Mouse (Mus musculus) limb, embryonic 12.5 days (tissue): ENCODE results near the gene Lamp5. TPM values are rescaled to one million over a fixed set of nuclear protein-coding genes. Genes with fewer than 3 reads are reported as not detected.

Source experiments
- ATAC-seq: fragments of 200-750 bp; cut with Nextera tagmentation; 2 replicates; pipeline ENCODE4 v1.8.0; 2017; ENCODE audit warnings: low read depth, moderate TSS enrichment; ENCODE audit not compliant: insufficient number of reproducible peaks, insufficient read depth, low FRiP score, low TSS enrichment
- H3K27ac ChIP-seq: fragments of 300-500 bp; sonication (generic); 2 replicates; pipeline ENCODE4 v1.5.1; 2016; ENCODE audit warnings: mild to moderate bottlenecking, moderate library complexity
- H3K27me3 ChIP-seq: fragments of 300-500 bp; sonication (generic); 2 replicates; pipeline ENCODE4 v1.6.1; 2016; ENCODE audit warnings: mild to moderate bottlenecking, moderate library complexity
- H3K36me3 ChIP-seq: fragments of 300-500 bp; sonication (generic); 2 replicates; pipeline ENCODE4 v1.6.1; 2016; ENCODE audit warnings: mild to moderate bottlenecking, moderate library complexity
- H3K4me1 ChIP-seq: fragments of 300-500 bp; sonication (generic); replicated peaks from 2 replicates; pipeline ENCODE4 v1.6.1; 2016
- H3K4me2 ChIP-seq: fragments of 300-500 bp; sonication (generic); 2 replicates; pipeline ENCODE4 v1.6.1; 2016; ENCODE audit warnings: mild to moderate bottlenecking, moderate library complexity
- H3K4me3 ChIP-seq: fragments of 300-500 bp; sonication (generic); replicated peaks from 2 replicates; pipeline ENCODE4 v1.5.1; 2016; ENCODE audit warnings: mild to moderate bottlenecking
- H3K9ac ChIP-seq: fragments of 300-500 bp; sonication (generic); replicated peaks from 2 replicates; pipeline ENCODE4 v1.6.1; 2016; ENCODE audit warnings: mild to moderate bottlenecking, moderate library complexity
- H3K9me3 ChIP-seq: fragments of 300-500 bp; sonication (generic); 2 replicates; pipeline ENCODE4 v1.6.1; 2016; ENCODE audit warnings: mild to moderate bottlenecking, moderate library complexity
- WGBS: fragments of 180-500 bp; shearing (Covaris S2); methylation state at CpG from one replicate; pipeline ENCODE4 v1.1.7; 2016; 5-methylcytosine and 5-hydroxymethylcytosine counted together
- polyA plus RNA-seq: library from polyadenylated mRNA; unstranded; fragments of >200 nt; fragmentation: Nextera tagmentation; extraction: Ambion mirVana; gene quantifications from 2 replicates; pipeline ENCODE4 v1.2.1, GENCODE M21; 2016

Lamp5 gene
- polyA plus RNA-seq, 1 experiment from 2014 or later, result 0.90 TPM

GRCm38 (mm10) chr2:136097143-136097542, 45.1 kb downstream of the Lamp5 start:
- 87% methylated on average over 3 of the region's 3 CpGs for WGBS

DNA sequence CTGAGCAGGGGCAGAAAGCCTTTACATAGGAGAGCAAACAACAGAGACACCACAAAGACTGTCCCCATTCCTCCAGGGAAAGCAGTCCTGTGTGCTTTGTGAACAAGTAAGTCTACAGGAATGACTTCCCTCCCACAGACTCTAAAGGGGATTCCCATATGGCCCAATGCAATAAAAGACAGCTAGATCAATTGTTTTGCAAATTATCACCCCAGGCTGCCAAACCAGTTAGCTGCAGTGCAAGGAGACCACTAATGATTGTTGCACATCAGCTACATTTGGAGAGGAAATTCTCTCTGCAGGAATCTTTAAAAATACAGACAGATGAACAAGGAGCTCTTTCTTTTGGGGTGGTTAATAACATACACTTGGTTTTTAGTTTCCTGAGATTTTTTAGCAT, 55.6 kb downstream of the Lamp5 start:
- peaks cover 19% of the 10 kb centered on the region for H3K4me1 ChIP-seq
- H3K9me3 ChIP-seq, result no peaks in the 10 kb centered on the region
- H3K4me2 ChIP-seq, result no peak overlapping the region
- H3K27ac ChIP-seq, result no peak overlapping the region
- H3K27me3 ChIP-seq, result no peaks in the 10 kb centered on the region
- H3K36me3 ChIP-seq, result no peaks in the 10 kb centered on the region
- no peak overlapping the region for H3K4me3 ChIP-seq
- no peak overlapping the region for H3K9ac ChIP-seq
- no peak for ATAC-seq

More at GRCm38 (mm10) chr2:136097143-136097542, 45.1 kb downstream of the Lamp5 start:
- Histone ChIP-seq H3K4me1 (no peaks in the 10 kb centered on the region), H3K27me3 (no peaks in the 10 kb centered on the region), H3K27ac (no peak overlapping the region), H3K9ac (no peak overlapping the region), H3K4me3 (no peak overlapping the region), H3K9me3 (no peaks in the 10 kb centered on the region), H3K4me2 (no peak overlapping the region), H3K36me3 (no peaks in the 10 kb centered on the region)
- no peak for ATAC-seq

- WGBS, result 29% methylated on average over 6 of the region's 6 CpGs
- no peaks in the 10 kb centered on the region for H3K27me3 ChIP-seq
- no peaks in the 10 kb centered on the region for H3K36me3 ChIP-seq
- peaks cover 19% of the 10 kb centered on the region for H3K4me1 ChIP-seq
- no peak overlapping the region for H3K9ac ChIP-seq
- H3K4me2 ChIP-seq, result no peak overlapping the region
- H3K9me3 ChIP-seq, result no peaks in the 10 kb centered on the region
- no peak overlapping the region for H3K27ac ChIP-seq
- peak; percentile 63 for ATAC-seq
- no peak overlapping the region for H3K4me3 ChIP-seq
These were observed 56.3 kb downstream of the Lamp5 start for GRCm38 (mm10) chr2:136108124-136109037.

- 3% methylated on average over 2 of the region's 2 CpGs for WGBS
- H3K4me3 ChIP-seq, result no peak overlapping the region
- H3K36me3 ChIP-seq, result no peaks in the 10 kb centered on the region
- no peak overlapping the region for H3K27ac ChIP-seq
- no peak overlapping the region for H3K9ac ChIP-seq
- ATAC-seq, result no peak
- no peaks in the 10 kb centered on the region for H3K9me3 ChIP-seq
- peaks cover 19% of the 10 kb centered on the region for H3K4me1 ChIP-seq
- no peak overlapping the region for H3K4me2 ChIP-seq
- H3K27me3 ChIP-seq, result no peaks in the 10 kb centered on the region
These were observed 57.0 kb downstream of the Lamp5 start for GRCm38 (mm10) chr2:136109038-136109363.

GRCm38 (mm10) chr2:136113374-136113773, 61.3 kb downstream of the Lamp5 start:
- H3K27me3 ChIP-seq, result no peaks in the 10 kb centered on the region
- no peaks in the 10 kb centered on the region for H3K9me3 ChIP-seq
- ATAC-seq, result no peak
- H3K4me1 ChIP-seq, result peaks cover 10% of the 10 kb centered on the region; the same call in 1 of the 2 replicates
- no peak overlapping the region for H3K4me2 ChIP-seq
- H3K27ac ChIP-seq, result no peak overlapping the region
- WGBS, result 86% methylated on average over 6 of the region's 6 CpGs
- H3K4me3 ChIP-seq, result no peak overlapping the region
- no peaks in the 10 kb centered on the region for H3K36me3 ChIP-seq
- no peak overlapping the region for H3K9ac ChIP-seq

DNA sequence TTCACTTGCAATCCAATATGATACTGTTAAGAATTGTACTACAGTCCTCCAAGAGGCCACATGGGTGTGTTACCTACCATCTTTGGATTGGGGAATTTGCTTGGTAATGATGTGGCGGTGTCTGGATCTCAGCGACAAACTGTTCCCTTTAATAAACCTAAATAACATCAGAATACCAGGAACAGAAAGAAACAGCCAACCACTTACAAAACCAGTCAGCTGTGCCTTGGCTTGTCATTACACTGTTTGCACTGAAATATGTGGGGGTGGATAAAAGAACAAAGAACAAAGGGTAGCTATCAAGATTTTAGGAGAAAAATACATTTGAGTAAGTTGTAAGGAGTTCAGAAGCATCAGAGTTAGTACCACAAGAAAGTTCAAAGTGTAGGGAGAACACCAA, 66.0 kb downstream of the Lamp5 start:
- no peak overlapping the region for H3K4me3 ChIP-seq
- no peak overlapping the region for H3K27ac ChIP-seq
- no peaks in the 10 kb centered on the region; the same call in 1 of the 2 replicates for H3K4me1 ChIP-seq
- no peak overlapping the region for H3K4me2 ChIP-seq
- no peaks in the 10 kb centered on the region for H3K9me3 ChIP-seq
- H3K27me3 ChIP-seq, result no peaks in the 10 kb centered on the region
- ATAC-seq, result no peak
- no peak overlapping the region for H3K9ac ChIP-seq
- 92% methylated on average over 2 of the region's 2 CpGs for WGBS
- H3K36me3 ChIP-seq, result no peaks in the 10 kb centered on the region
